ENCODE assay signal across 8 mouse cellular contexts in the genomic region with DNA sequence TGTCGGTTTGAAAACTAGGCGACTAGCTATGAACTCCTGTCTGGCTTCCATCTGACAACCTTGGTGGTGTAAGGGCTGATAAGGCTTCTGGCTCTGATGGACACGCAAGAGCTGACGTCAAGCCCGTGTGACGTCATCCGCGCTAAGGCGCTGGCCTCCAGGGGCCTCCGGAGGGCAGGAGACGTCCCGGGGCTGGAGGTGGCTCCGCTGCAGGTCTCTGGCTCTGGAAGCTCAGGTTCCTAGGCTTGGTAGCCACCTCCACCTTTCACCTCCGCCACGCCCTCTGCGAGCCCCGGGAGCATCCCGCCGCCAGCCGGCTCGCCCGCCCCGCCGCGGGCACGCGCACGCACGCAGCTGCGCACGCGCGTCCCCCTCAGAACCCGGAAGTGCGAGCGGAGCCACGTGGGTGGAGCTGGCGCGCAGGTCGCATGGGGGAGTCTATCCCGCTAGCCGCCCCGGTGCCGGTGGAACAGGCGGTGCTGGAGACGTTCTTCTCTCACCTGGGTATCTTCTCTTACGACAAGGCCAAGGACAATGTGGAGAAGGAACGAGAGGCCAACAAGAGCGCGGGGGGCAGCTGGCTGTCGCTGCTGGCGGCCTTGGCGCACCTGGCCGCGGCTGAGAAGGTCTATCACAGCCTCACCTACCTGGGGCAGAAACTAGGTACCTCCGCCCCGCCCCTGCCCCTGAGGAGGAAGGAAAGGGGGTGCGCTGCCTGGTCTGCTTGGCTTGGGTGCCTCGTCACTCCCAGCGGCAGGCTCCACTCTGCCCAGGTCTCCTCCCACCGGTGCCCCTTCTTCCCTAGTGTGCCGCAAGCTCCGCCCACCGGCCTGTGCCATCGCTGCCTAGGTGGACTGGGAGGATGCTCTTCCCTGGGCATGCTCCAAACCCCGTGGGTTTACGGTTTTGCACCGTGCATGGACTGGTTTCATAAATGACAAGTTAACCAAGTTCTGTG. TPM values are rescaled to one million over a fixed set of nuclear protein-coding genes. Genes with fewer than 3 reads are reported as not detected.
DNase-seq lines count a peak whose midpoint lies in the region; ATAC-seq lines count a peak whose summit lies in the region.

A gene (plus strand): TSS at position 390 of the 958 bp plus-strand sequence.

- H3K9ac ChIP-seq in hindbrain, embryonic 14.5 days: peak within 1 kb of the TSS; percentile 62

- H3K9me3 ChIP-seq in hindbrain, embryonic 14.5 days (ENCODE audit: control insufficient read depth, low read length): no peaks in the 10 kb centered on the region

- WGBS in hindbrain, embryonic 14.5 days: under 1% methylated on average over 67 of the region's 68 CpGs

- peak; percentile 94 for DNase-seq in NIH3T3 (ENCODE audit: low read depth)
- DNase-seq in cerebellum, postnatal 10 days: peak; percentile 95
- DNase-seq in frontal cortex, postnatal 14 days (ENCODE audit: low spot score in 2 of 2): peak; percentile 61 to 74
- peak; percentile 90 for DNase-seq in hindbrain, embryonic 14.5 days (ENCODE audit: low spot score)
- DNase-seq in layer of hippocampus, postnatal 36 days: peak; percentile 85 to 87
- DNase-seq in lung, postnatal 36 days: peak; percentile 87
- peak; percentile 89 for DNase-seq in retina, postnatal 1 day
- peak; percentile 78 to 85 for DNase-seq in urinary bladder, adult 18-20 months (ENCODE audit: low spot score in 2 of 2)

- no peaks in the 10 kb centered on the region for H3K36me3 ChIP-seq in hindbrain, embryonic 14.5 days (replicated peaks; ENCODE audit: control insufficient read depth, insufficient read depth)

- peak within 1 kb of the TSS; percentile 91 for H3K4me3 ChIP-seq in hindbrain, embryonic 14.5 days (replicated peaks; ENCODE audit: low read length)

- peak; percentile 92 for ATAC-seq in hindbrain, embryonic 14.5 days (ENCODE audit: low FRiP score)

- H3K4me1 ChIP-seq in hindbrain, embryonic 14.5 days (replicated peaks; ENCODE audit: control insufficient read depth, insufficient read depth, low read length): peaks cover 9% of the 10 kb centered on the region; the same call in 1 of the 2 replicates

- peak within 1 kb of the TSS; percentile 63 for H3K27ac ChIP-seq in hindbrain, embryonic 14.5 days

- H3K27me3 ChIP-seq in hindbrain, embryonic 14.5 days (ENCODE audit: control insufficient read depth, insufficient read depth, low read length): no peaks in the 10 kb centered on the region

- peak within 1 kb of the TSS; percentile 96 for H3K4me2 ChIP-seq in hindbrain, embryonic 14.5 days (replicated peaks)

RNA-seq across cellular contexts. Expression of the gene that starts here (rescaled TPM):
- 2.8 and 3.0 TPM in 2 replicates for polyA plus RNA-seq in hindbrain, embryonic 14.5 days (2014; fragmentation: Nextera tagmentation; extraction: Ambion mirVana)
- 1 to 10 TPM; 8.6 to 8.8 TPM for total RNA-seq in layer of hippocampus, postnatal 36 days (2021)

Comparison
In these comparisons a context has a peak if more than half of its experiments do, and no peak if none do; other contexts are left out.
1. Peak in every context shown above with its lines: DNase-seq, ATAC-seq, H3K4me3 ChIP-seq and H3K27ac ChIP-seq.